Mouse (Mus musculus) layer of hippocampus, adult 18-20 months (tissue): Measurements from ENCODE around the gene Gpnmb. TPM values are rescaled to one million over a fixed set of nuclear protein-coding genes. Genes with fewer than 3 reads are reported as not detected.

Source experiments
- DNase-seq, 2 experiments: peaks; one replicate each; pipeline ENCODE4 v3.0.0; 2022; ENCODE audit warnings: low spot score in 2 of 2
- long read RNA-seq: library from polyadenylated mRNA; stranded (forward); transcript quantifications from one replicate; pipeline ENCODE4 v2.0.0, GENCODE M21; 2021
- total RNA-seq, 2 experiments: library from RNA; stranded (reverse); gene quantifications; 2 replicates each; pipeline ENCODE4 v1.2.3; 2021

Gpnmb gene
- total RNA-seq: 1 to 10 TPM; 4.7 to 7.1 TPM
- long read RNA-seq, partial matches to known transcripts: 0 of 1 reads
- long read RNA-seq, other reads (novel, unspliced or antisense): 0 of 1 reads

DNA sequence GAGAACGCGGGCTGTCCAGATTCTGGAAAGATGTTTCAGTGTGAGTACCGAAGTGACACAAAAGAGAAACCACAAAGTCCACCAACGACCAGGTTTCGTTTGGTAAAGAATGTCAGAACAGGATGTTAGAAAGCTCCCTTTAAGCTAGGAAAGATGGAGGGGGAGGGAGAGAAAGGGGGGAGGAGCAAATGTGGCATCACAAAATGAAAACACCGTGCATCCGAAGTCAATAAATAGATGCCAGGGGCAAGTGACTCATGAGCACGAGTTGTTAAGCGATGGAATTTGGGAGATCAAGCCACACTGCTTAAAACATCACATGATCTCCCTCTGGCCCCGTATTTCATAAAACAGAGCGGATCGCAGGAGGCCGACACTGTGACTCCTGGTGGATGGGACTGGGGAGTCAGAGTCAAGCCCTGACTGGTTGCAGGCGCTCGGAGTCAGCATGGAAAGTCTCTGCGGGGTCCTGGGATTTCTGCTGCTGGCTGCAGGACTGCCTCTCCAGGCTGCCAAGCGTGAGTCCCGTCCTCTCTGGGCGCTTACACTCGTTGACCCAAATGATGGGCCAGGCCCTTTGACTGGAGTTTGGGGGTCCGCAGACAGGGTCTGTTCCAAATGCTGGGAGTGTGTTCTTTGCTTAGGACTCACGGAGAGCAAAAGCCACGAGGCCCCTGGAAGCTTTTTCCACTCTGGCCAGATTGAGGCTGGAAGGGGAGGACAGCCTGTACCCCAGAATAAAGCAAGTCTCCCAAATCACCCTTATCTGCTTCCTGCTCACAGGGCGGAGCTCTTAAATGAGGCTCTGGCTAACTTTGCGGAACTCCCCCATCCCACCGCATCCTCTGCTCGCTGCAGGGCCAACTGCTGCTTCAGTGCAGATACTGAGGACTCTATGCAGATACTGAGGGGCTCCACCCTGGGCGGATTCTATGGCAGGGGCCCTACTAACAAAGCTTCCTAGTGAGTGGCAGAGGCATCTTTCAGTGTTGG is at the start of gene Gpnmb:
Gene Gpnmb (plus strand): TSS at position 272 of the 993 bp plus-strand sequence.
- no peak for DNase-seq

DNA sequence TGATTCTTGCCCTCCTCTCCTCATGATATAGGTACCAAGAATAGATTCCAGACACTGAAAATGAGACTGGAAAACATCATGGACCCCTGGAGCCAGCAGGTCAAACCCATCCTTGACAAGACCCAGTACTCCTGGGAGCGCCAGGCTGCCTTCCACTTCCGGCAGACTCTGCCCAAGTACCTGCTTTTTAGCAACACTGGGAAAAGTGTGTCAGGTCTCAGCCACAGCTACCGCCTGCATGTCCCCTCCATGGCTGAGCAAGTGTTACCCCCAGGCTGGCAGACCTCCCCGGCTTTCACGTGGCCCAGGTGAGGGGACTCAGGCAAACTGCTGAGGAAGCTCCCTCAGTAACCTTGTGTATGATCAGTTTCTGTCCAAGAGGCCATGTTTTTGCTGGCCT is 46.4 kb upstream of the Gpnmb start:
- DNase-seq: no peak

DNA sequence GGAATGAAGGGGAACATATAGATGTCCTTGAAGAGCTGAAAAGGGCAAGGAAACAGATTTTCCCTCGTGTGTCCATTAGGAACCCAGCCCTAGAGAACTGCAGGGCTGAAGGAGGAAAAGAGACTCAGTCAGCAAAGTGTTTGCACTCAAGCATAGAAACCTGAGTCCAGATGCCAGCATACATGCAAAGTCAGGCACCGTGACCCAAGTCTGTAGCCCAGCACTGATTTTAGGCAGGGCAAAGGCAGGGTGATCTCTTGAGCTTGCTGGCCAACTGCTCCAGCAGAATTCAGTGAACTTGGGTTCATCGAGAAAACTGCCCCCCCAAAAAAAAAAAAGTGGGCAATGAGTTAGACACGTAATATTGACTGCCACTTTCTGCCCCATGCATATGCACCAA is 44.4 kb upstream of the Gpnmb start:
- no peak for DNase-seq

DNA sequence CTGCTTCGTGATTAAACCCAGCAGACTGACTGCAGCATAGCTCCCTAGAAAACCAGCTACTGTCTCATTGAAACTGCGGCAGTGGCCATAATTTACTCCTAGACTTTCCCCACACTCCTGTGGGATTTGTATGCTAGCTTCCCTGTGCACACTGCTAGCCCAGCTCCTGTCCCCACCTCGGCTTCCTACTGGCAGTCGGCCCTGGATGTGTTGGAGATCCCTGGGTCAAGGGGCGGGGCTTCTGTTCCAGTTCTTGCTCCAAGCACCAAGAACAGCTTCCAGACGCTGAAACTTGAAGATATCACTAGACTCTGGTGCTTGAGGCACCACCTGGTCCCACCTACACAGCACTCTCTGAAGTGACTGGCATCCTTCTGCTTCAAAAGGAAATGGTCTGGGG is 38.2 kb upstream of the Gpnmb start:
- no peak for DNase-seq

DNA sequence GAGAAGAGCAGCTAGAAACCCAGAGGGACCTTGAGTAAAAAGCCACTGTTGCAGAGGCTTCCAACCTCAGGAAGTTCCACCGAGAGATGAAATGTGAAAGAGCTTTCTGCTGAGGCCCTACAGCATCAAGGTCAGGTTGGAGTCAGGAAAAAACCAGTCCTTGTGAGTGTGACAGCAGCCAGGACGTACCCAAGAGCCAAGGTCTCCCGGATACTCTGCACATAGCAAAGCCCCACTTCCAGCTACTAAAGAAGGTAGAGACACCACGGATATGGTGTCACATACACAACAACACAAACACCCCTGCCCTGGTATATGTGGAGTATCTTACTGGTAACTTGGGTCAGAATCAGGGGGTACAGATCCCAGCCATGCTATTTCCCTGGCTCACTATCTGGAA is 37.5 kb upstream of the Gpnmb start:
- no peak for DNase-seq

DNA sequence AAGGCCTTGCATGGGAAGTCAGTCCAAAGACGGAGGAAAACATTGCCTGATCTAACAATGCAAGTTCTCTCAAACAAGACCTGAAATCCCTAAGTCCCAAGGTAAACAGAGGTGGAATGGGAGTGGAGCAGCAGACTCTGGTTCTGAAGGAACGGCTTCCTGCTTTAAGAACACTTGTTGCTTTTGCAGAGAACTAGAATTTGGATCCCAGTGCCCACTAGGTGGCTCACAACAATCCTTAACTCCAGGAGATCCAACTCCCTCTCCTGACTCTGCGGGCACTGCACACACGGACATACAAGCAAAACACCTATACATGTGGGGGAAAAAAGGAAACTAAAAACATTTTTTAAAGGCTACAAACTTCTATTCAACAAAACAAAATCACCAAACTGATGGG is 33.0 kb upstream of the Gpnmb start:
- DNase-seq: peak in 1 of 2 experiments; percentile 39

DNA sequence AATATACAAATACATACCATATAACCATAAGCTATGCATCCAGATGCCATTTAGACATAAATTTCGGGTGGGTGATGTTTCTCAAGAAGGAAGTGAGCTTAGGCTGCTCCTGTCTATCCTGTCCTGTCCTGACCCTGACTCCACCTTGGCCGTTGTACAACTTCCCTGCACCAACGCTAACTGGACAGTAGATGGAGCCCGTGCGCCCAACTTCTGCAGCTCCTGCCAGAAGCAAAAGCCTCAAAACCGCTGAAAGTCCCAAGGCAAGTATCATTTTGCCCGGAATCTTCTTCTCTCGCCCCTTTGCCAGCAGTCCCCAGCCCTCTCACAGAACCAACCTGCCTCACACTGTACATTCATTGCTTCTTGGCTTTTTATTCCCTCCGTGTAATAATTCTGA is 28.4 kb upstream of the Gpnmb start:
- peak; percentile 16 to 71 for DNase-seq

DNA sequence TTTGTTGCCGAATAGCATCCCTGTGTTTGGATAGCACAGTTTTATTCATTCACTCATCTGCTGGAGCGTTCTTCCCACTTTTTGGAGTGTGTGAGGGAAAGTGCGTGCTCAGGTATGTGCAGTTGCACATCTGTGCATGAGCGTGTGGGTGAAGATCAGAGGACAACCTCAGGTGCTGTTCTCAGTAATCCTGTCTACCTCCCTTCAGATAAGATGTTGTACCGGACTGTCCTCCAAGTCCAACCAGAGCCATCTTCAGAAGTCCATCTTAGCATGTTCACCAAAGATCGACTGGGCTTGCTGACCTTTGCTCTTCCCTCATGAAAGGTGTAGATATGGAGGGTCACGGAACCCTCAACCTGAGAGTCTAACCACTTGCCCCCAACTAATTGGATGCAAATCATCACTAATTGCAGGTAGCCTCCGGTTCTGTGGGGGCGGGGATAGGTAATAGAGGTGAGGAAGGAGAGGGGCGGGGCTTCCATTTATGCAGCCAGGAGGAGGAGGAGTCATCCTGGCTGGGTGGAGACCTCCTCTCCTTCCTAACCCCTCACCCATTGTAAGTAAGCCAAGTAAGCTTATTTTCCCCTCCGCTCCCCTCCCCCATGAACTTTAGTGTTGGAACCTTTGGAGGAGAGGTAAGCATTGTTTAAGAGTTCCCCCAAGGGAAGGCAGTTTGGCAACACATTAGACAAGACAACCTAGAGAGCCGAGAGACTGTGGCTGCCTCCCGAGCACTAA is 27.8 kb upstream of the Gpnmb start:
- no peak for DNase-seq

DNA sequence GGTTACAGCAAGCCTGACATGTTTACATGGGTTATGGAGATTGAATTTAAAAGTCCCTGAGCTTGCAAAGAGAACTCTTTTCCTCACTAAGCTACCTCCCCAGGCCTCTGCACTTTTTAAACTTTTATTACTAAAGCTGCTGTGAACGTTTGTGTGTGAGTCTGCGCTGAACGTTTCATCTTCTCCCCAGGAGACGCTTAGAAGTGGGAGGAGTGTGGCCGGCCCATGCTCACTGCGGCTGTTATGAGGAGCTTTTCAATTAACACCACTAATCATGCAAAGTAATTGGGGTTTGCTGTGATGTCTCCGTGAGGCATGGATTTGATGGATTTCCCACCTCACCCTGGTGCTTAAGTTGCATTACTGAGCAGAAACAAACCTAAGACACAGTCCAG is 27.2 kb upstream of the Gpnmb start:
- DNase-seq: no peak

DNA sequence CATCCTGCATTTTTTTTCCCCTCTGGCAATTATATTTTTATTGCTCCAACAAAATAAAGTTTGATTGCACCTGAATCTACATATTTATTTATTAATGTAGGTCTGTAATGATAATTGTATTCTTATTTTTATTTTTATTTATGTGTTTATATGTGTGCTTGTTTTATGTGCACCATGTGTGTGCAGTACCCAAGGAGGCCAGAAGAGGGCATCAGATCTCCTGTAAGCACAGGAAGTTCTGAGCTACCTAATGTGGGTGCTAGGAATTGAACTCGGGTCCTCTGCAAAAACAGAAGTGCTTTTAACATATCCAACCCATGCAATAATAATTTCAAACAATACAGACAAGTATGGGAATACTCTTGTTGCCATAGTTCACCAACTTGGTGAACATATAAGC is 26.7 kb upstream of the Gpnmb start:
- no peak for DNase-seq

DNA sequence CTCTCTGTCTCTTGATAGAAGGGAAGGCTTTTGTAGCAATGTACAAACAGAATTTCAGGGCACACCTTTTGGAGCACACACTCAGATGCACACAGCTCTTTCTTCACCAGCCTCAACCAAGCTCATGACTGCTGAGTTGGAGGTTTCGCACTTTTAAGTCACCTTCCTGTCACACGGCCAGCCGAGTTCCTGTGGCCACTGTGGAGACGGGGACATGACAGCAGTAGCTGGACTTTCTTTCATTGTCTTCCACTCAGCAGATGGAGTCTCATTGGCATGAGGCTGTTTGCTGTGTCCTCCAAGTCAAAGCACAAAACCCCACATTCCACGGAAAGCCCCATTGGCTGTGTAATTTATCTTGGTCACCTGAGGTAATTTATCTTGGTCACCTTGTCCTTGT is 25.2 kb upstream of the Gpnmb start:
- no peak for DNase-seq

DNA sequence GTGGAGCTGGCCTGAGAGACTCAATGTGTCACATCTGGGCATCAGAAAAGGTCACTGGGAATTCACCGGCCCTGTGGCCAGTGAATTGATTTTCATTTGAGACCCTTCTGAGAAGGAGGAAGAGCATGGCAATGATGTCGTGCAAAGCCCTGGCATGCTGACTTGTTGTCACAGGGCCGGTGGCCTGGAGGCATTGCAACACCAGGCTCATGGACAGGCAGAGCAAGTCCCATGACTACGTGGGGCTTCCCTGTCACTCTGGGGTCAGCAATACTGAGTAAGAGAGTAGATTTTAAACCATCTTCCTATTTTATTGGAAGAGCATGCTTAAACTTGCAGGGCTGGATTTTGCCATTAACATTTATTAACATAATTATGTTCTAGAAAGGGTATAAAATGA is 23.3 kb upstream of the Gpnmb start:
- no peak for DNase-seq

DNA sequence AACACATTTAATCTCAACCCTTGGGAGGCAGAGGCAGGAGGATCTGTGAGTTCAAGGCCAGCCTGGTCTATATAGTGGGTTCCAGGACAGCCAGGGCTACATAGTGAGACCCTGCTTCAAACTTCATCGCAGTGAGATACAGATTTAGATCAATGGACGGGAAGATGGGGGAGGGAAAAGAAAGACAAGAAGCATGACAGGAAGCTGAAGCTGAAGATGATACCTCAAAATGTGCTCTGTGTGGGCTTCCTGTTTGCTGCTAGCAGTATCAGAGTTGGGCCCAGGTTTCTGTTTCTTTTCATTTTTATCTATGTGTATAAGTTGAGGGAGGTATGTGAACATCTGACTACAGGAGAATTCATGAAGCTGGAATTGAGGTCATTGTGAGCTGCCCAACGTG is 22.9 kb upstream of the Gpnmb start:
- DNase-seq: no peak

DNA sequence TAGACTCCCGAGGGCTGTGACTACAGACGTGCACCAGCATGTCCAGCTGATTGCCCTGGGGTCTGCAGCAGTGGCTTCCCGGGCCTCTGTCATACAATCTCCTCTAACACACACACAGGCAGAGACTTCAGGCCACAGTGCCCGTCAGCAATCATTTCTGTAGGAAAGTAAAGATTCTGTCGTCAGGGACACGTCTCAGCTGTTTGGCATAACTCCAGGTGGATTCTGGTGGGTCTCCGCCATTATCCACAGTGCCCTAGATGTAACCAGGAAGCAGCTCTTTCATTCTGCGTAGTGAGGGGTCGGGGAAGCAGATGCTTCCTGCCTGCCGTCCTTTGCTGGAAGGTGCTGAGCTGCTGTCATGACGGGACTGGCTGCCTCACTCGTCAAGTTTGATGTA is 19.2 kb upstream of the Gpnmb start:
- no peak for DNase-seq

DNA sequence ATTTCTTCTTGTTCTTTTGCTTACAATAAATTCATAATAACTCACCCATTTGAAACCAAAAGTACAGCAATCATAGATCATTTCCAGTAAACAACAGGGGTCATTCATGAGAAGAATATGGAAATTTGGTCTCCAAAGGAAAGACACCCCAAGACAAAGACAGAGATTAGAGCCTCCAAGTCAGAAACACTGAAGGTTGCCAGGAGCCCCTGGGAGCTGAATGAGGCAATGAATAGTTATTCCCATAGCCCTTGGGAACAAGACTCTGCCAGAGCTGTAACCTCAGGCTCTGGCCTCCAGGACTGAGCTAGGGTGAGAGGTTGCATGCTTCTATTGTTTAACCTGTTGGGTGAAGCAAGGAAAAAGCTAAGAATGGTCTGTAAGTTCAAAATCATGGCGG is 17.0 kb upstream of the Gpnmb start:
- no peak for DNase-seq

DNA sequence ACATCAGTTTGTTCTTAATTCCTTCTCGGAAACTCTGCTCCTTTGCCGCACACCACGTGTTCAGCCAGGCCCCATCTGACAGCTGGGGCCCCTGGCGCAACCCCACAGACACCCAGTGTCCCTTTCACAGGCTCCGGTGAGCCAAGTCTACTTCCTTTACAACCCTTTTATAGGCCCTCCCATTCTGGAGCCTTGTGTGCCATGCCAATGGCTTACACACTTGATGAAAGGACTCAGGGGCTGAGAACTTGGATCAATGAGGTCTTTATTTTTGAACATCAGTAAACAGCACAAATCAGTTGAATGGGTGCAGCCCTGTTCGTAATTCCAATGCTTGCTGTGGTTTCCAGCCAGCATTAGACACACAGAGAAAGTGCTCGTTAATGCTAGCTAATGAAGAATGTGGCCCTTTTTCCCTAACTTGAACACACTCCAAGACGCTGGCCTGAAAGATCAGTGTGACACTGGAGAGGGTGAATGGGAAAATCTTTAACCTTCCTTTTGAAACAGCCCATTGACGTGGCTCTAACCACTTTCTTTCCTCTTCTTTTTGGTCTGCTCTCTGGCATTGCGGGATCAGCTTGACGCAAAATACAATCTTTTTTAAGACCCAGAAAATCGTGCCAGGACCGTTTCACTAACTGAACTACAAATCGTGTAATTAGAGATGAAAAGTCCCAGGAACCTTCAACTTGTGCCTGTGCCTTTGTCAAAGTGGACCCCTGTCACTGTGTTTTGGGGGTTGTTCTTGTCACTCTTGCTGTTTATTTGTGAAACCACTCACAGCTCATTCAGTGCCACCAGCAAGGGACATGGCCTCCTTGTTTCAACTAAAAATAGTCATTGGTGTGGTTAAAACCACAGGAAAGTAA is 15.0 kb upstream of the Gpnmb start:
- DNase-seq: peak; percentile 52 to 69

DNA sequence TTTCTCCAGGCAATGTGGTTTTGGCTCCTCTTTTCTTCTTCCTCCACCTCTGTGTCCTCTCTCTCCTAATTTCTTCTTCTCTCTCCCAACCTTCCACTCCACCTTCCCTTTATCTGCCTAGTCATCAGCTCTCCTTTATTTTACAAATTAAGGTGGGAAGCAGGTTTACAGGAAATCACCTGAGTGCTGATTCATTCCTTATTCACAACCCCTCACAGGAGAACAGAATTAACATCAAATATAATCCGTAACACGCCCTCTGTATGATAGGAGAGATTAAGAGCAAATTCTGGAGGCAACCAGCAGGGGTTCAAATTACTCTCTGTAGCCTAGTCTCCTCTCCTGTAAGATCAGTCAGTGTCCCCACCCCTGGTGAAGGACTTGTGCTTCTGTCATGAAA is 14.0 kb upstream of the Gpnmb start:
- DNase-seq: no peak

DNA sequence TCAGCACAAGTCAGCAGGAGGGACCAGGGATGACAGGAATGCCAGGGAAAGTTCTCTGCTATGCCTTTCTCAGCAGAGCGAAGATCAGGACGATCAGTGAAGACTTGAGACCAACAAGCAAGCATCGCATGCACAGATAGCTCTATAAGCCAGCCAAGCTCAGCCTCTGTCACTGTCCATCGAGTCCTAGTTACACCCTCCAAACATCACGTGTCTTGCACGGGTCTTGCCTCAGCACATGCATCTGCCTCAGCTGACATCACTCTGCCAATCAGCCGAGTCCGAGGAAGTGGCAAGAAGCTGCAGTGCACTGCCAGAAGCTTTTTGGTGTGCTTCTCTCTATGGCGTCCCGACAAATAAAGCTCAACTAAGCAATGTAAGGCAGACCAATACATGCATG is 13.0 kb upstream of the Gpnmb start:
- DNase-seq: no peak

DNA sequence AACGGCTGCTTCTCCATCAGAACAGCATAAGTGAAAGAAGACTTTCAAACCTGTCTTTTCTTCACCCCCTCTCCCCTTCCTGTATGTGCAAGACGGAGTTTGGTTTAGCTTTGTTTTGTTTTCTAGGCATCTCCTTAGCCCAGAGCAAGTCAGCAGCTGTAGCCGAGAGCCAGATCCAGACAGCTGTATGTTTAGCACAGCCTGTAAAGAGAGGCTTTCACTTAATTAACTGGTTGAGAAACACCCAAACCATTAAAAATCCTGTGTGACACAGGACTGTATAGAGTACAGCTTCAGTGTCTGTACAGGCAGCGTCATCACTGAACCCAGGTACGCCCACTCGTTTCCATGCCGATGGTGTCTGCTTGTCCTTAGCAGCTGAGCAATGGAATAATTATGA is 11.1 kb upstream of the Gpnmb start:
- no peak for DNase-seq

DNA sequence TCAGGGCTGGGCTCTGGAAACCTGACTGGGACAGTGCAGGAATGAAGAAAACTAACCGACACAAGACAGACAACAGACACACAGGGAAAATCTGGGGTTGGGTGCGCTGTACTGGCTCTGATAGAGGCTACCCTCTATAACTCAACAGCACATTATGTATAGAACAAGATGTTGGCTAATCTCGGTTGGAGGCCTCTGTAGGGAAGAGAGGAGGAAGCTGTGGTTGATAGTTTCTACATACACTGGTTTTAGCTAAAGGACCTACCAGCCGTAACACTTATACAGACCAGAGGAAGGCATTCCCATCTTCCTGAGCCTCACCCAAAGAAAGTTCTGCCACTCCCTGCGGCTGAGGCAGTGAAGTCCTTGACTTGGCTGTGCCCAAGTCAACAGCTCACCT is 9.8 kb upstream of the Gpnmb start:
- DNase-seq: no peak

DNA sequence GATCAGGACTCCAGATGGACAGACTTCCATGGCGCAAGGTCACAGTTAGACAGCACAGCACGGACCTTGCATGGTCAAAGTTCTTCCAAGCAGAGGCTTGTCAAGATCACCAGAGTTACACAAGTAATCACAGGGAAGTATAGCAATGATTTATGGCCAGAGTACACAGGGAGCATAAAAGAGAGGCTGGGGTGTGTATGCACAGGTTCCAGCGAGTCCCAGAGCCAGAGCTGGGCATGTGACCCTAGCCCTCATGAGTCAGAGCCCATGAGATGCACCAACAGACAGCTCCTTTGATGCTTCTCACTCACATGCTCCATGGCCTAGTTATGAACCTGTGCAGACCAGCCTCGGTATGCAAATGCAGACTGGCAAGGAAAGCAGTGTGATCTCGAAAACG is 8.3 kb upstream of the Gpnmb start:
- no peak for DNase-seq
